Mouse (Mus musculus) liver, embryonic 13.5 days (tissue): ENCODE measurements around the gene Aspa. TPM values are rescaled to one million over a fixed set of nuclear protein-coding genes. Genes with fewer than 3 reads are reported as not detected.

Experiments
- ATAC-seq: fragments of 200-750 bp; cut with Nextera tagmentation; 2 replicates; pipeline ENCODE4 v1.8.0; 2017; ENCODE audit warnings: low read depth, mild to moderate bottlenecking, moderate number of reproducible peaks, moderate library complexity
- DNase-seq: peaks from one replicate; pipeline ENCODE4 v3.0.0; 2022
- H3K27ac ChIP-seq: fragments of 300-500 bp; sonication (generic); 2 replicates; pipeline ENCODE4 v1.5.1; 2015; ENCODE audit warnings: moderate library complexity, mild to moderate bottlenecking, inconsistent platforms
- H3K27me3 ChIP-seq: fragments of 300-500 bp; sonication (generic); 2 replicates; pipeline ENCODE4 v1.6.1; 2015; ENCODE audit warnings: mild to moderate bottlenecking, inconsistent platforms
- H3K36me3 ChIP-seq: fragments of 300-500 bp; sonication (generic); 2 replicates; pipeline ENCODE4 v1.6.1; 2015; ENCODE audit warnings: mild to moderate bottlenecking, inconsistent platforms
- H3K4me1 ChIP-seq: fragments of 300-500 bp; sonication (generic); replicated peaks from 2 replicates; pipeline ENCODE4 v1.6.1; 2015; ENCODE audit warnings: inconsistent platforms
- H3K4me2 ChIP-seq: fragments of 300-500 bp; sonication (generic); 2 replicates; pipeline ENCODE4 v1.6.1; 2015; ENCODE audit warnings: inconsistent platforms, mild to moderate bottlenecking, moderate library complexity
- H3K4me3 ChIP-seq: fragments of 300-500 bp; sonication (generic); replicated peaks from 2 replicates; pipeline ENCODE4 v1.5.1; 2015; ENCODE audit warnings: mild to moderate bottlenecking, inconsistent platforms
- H3K9ac ChIP-seq: fragments of 300-500 bp; sonication (generic); 2 replicates; pipeline ENCODE4 v1.6.1; 2015; ENCODE audit warnings: mild to moderate bottlenecking, inconsistent platforms
- H3K9me3 ChIP-seq: fragments of 300-500 bp; sonication (generic); replicated peaks from 2 replicates; pipeline ENCODE4 v1.6.1; 2016; ENCODE audit warnings: inconsistent platforms
- WGBS: fragments of 180-500 bp; shearing (Covaris S2); methylation state at CpG from one replicate; pipeline ENCODE4 v1.1.7; 2015; ENCODE audit not compliant: insufficient replicate concordance; 5-methylcytosine and 5-hydroxymethylcytosine counted together
- polyA plus RNA-seq: library from polyadenylated mRNA; unstranded; fragments of >200 nt; fragmentation: Nextera tagmentation; extraction: Ambion mirVana; gene quantifications from 2 replicates; pipeline ENCODE4 v1.2.1, GENCODE M21; 2015

The Aspa gene
- polyA plus RNA-seq, 1 experiment from 2014 or later = 2.1 TPM

- no peak for DNase-seq
- no peak for ATAC-seq
- no peaks in the 10 kb centered on the region for H3K4me1 ChIP-seq
- no peaks in the 10 kb centered on the region for H3K36me3 ChIP-seq
- no peak overlapping the region for H3K4me2 ChIP-seq
- 50% methylated on average over 4 of the region's 4 CpGs for WGBS
- H3K4me3 ChIP-seq = no peak overlapping the region
- no peaks in the 10 kb centered on the region for H3K27me3 ChIP-seq
- H3K27ac ChIP-seq = no peak overlapping the region
- no peaks in the 10 kb centered on the region for H3K9me3 ChIP-seq
- H3K9ac ChIP-seq = no peak overlapping the region
Measured at GRCm38 (mm10) chr11:73257362-73257945, 71.9 kb downstream of the Aspa start.

Other genes starting within 250 kb of the Aspa start
- gene Itgae, start 239.0 kb downstream of the Aspa start, polyA plus RNA-seq = 0.12 TPM in 2 replicates
- 13.8 and 15.6 TPM in 2 replicates for gene Haspin, start 191.3 kb downstream of the Aspa start, polyA plus RNA-seq
- 0.19 and 0.20 TPM in 2 replicates for gene P2rx5, start 169.2 kb downstream of the Aspa start, polyA plus RNA-seq
- gene Emc6, start 152.6 kb downstream of the Aspa start, polyA plus RNA-seq = 97.4 and 98.5 TPM in 2 replicates
- gene Tax1bp3, start 152.5 kb downstream of the Aspa start, polyA plus RNA-seq = 32.1 and 34.8 TPM in 2 replicates
- 6.2 and 7.6 TPM in 2 replicates for gene Ctns, start 130.6 kb downstream of the Aspa start, polyA plus RNA-seq
- gene Shpk, start 130.1 kb downstream of the Aspa start, polyA plus RNA-seq = 2.2 TPM in 2 replicates
- not detected in 2 replicates for gene Trpv1, start 95.3 kb downstream of the Aspa start, polyA plus RNA-seq
- gene Trpv3, start 62.2 kb downstream of the Aspa start, polyA plus RNA-seq = 0.01 TPM in 1 of 2 replicates, not detected in the other
- not detected in 2 replicates for gene Gm49340, start 145 bp upstream of the Aspa start, polyA plus RNA-seq
- 1.2 and 2.7 TPM in 2 replicates for gene Spata22, start 145 bp upstream of the Aspa start, polyA plus RNA-seq
- gene Olfr20, start 21.2 kb upstream of the Aspa start, polyA plus RNA-seq = not detected in 2 replicates
- gene Olfr376, start 41.6 kb upstream of the Aspa start, polyA plus RNA-seq = not detected in 2 replicates
- gene Olfr1, start 70.0 kb upstream of the Aspa start, polyA plus RNA-seq = not detected in 2 replicates
- gene Olfr378, start 98.9 kb upstream of the Aspa start, polyA plus RNA-seq = not detected in 2 replicates
- not detected in 2 replicates for gene Olfr380, start 127.9 kb upstream of the Aspa start, polyA plus RNA-seq
- gene Olfr381, start 162.0 kb upstream of the Aspa start, polyA plus RNA-seq = not detected in 2 replicates
- gene Olfr382, start 187.6 kb upstream of the Aspa start, polyA plus RNA-seq = not detected in 2 replicates